Mouse (Mus musculus): ENCODE results near the gene Oaz2. TPM values are rescaled to one million over a fixed set of nuclear protein-coding genes. Genes with fewer than 3 reads are reported as not detected.
"Not testable (repeated sequence)": the region's sequence is repeated elsewhere in the genome, so short reads cannot be mapped to it uniquely, and the experiment has no call there.

Oaz2 gene
- total RNA-seq, 2 experiments from 2014 or later, result 12.5 to 40.2 TPM

DNA sequence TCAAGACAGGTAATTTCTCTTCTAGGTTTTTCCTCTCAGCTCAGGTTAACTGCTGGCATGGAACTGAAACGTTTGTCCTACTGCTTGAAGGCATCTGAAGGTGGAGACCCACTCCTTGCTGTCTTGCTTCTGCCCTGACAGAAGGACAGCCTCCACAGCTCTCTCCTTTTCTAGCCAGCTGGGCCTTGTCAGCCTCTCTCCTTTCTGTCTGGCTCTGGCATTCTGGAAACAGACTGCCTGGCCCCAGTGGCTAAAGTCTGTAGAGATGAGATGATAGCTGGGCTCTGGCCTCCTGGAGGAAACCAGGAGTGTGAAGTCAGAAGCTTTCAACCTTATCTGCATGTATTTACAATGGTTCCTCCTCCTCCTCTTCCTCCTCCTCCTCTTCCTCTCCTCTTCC is 17.8 kb upstream of the Oaz2 start:
- no peak for ATAC-seq (ENCODE audit: poor library complexity, severe bottlenecking)

- not testable (repeated sequence) for ATAC-seq (ENCODE audit: poor library complexity, severe bottlenecking)
These were observed 15.8 kb upstream of the Oaz2 start for GRCm38 (mm10) chr9:65651957-65652356.

- ATAC-seq (ENCODE audit: poor library complexity, severe bottlenecking), result no peak
These were observed 14.1 kb upstream of the Oaz2 start for GRCm38 (mm10) chr9:65653741-65654140.

DNA sequence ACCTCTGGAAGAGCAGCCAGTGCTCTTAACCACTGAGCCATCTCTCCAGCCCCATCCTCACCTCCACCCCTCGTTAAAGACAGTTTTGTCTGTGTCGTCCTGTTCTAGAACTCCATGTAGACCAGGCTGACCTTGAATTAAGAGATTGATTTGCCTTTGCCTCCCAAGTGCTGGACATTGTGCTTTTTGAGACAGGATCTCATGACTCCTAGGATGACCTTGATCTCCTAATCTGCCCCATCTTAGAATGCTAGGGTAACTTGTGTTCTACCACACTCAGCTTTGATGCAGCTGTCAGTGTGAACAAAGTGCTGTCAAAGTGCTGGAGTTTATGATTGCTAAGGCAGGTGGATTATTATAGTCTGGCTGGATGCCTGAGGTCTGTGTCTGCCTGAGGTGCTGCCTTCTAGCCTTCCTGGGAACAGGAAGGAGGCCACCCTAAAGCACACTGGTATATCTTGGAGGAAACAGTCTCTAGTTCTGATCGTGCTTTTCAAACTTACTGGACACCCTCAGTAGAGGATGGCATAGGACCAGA is 13.0 kb upstream of the Oaz2 start:
- ATAC-seq (ENCODE audit: poor library complexity, severe bottlenecking), result no peak

DNA sequence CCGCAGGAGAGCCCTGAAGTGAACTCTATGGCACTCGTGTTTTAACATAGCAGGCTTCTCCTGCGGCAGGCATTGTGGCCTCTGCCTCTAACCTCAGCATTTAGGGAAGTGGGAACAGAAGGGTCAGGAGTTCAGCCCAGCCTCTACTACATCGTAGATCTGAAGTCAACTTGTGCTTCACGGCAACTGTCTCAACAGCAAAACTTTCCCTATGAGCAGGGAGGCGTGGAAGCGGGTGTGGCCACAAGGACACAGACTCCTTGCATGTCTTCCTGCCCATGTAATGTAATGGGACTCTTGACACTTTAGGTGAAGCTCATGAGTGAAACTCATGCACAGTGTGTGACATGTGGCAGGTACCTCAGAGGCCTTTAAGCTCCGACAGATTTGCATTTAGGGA is 12.3 kb upstream of the Oaz2 start:
- peak; percentile 97 for ATAC-seq (ENCODE audit: poor library complexity, severe bottlenecking)

GRCm38 (mm10) chr9:65657218-65657617 is 10.6 kb upstream of the Oaz2 start:
- no peak for ATAC-seq (ENCODE audit: poor library complexity, severe bottlenecking)

GRCm38 (mm10) chr9:65661029-65661428 is 6.8 kb upstream of the Oaz2 start:
- no peak for ATAC-seq (ENCODE audit: poor library complexity, severe bottlenecking)

GRCm38 (mm10) chr9:65661493-65661892 is 6.3 kb upstream of the Oaz2 start:
- ATAC-seq (ENCODE audit: poor library complexity, severe bottlenecking), result no peak

DNA sequence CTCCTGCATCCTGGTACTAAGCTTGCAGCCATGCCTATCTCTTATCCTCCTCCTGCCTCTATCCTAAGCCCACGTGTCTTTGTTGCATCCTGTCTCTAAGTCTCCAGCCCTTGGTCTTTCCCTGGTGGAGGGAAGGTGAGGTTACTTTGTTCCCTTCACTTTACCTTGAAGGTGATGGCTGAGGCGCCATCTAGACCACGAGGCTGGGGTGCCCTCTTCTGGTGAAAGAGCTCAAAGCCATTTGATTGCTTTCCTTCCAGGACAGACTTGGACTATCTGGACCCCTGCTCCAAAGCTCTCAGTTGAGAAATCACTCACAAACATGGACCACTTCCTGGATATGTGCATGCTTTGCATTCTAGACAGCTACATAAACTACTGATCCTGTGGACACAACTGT is 3.6 kb upstream of the Oaz2 start:
- peak; percentile 47; the same call in 1 of the 2 replicates for ATAC-seq (ENCODE audit: poor library complexity, severe bottlenecking)

DNA sequence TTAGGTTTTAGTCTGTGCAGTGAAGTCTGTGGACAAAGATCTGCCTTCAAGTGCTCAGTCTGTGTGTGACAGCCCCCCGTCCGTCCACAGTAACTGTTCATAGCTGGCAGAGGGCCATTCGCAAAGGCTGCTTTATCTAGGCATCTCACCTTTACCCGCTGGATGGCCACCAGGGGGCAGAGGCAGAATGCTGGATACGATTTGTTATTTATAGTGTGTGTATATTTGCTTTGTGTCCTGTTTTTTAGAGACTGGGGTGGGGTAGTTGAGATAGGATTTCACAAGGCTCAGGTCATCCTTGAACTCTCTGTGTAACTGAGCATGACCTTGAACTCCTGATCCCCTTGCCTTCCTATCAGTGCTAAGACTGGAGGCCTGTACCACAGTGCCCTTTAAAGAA is 1.8 kb upstream of the Oaz2 start:
- ATAC-seq (ENCODE audit: poor library complexity, severe bottlenecking), result peak; percentile 64

DNA sequence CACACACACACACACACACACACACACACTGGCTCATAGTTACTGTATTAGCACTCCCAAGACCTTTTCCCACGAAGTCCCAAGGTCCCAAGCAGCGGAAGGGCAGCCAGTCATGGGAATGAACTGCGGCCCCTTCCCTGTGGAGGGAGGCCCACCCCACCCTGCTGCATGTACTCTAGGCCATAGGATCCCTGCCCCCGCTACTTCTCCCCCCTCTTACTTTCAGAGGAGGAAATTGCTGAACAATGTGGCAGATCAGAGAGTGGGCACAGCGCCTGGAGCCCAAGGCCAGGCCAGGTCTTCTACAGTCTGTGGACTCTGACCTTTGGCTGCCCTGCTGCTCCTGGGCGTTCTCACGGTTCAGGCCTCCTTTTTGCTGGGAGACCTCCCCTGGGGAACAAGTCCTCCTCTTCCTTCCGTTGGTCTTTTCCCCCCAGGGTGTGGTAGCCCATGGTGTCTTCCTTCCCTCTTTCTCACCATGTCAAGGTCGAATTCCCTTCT is 3.7 kb downstream of the Oaz2 start:
- ATAC-seq (ENCODE audit: poor library complexity, severe bottlenecking), result 0 out of 2 replicates have a peak, but pooled peaks have one; percentile 9

DNA sequence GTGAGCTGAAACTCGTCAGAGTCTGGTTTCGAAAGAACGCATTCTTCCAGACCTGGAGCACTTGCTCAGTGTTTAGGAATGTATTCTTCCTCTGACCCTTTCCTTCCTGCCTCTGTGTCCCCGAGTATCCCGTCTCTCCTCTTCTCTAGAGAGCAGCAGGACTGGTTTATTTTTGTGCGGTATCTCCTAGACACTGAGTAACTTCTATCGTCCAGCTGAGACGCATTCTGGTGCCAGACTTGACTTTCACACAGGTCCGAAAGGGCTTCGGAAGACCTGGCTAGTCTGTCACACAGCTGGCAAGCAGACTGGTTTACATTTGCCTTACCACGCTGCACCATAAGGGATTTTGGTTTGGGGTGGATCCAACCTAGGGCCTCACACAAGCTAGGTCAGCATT is 5.2 kb downstream of the Oaz2 start:
- no peak for ATAC-seq (ENCODE audit: poor library complexity, severe bottlenecking)

GRCm38 (mm10) chr9:65675461-65676357 is 7.9 kb downstream of the Oaz2 start:
- ATAC-seq (ENCODE audit: poor library complexity, severe bottlenecking), result peak; percentile 19

DNA sequence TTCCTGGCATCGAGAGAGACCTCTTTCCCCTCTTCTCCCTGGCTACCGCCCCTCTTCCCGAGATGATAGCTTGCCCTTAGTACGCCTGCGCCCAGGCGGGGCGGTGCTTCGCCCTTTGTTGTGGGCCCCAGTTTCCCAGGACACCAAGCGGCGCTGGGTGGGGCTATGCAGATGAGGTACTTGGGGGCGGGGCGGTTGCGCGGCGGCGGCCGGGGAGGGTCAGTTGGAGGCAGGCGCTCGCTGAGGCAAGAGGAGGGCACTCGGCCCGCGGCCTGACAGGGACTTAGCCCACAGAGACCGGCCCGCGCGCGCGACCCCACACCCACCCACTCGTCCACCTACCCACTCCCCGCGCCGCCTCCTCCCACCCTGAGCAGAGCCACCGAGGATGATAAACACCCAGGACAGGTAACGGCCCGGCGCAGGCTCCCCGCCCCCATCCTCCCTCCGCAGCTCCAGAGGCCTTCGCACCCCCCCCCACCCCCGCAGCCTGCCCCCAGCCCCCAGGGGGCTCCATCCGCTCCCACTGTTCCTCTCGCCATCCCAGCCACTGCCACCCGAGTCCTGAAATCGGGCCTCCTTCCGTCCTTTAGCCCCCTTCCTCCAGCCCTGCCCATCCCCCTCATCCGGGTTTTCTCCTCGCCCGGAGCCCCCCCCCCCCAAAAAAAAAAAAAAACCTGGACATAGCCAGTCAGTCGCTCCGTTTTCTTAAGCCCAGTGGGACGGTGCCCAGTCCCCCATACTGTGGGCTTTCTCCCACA is 8.7 kb downstream of the Oaz2 start:
- peak; percentile 98 for ATAC-seq (ENCODE audit: poor library complexity, severe bottlenecking)

GRCm38 (mm10) chr9:65677119-65677462 is 9.3 kb downstream of the Oaz2 start:
- ATAC-seq (ENCODE audit: poor library complexity, severe bottlenecking), result no peak

DNA sequence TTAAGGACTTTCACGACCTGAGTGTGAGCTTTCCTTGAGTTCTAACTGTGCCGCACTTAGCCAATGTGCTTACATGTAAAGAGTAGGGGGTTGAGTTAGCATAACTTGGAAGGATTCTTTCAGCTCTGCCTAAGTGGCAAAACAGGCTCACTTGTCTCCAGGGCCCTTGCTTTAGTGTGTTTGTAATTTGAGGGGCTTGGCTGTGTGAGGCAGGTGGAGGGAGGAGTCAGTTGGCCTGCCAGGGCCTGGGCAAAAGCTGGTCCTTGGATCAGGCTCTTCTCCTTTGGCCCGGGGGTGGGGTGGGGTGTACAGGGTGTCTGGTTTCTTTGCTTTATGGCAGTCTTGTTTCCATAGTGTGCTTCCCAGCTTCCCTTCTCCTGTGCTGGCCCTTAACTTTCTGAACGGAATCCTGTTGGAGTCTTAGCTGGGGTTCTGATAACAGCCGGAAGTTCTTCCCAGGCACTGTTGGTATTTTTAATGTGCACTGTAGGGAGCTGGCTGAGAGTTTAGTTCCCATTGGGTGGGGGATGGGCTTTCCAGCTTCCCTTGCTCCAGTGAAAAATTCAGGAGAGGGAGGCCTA is 11.5 kb downstream of the Oaz2 start:
- no peak for ATAC-seq (ENCODE audit: poor library complexity, severe bottlenecking)

- ATAC-seq (ENCODE audit: poor library complexity, severe bottlenecking), result peak; percentile 54
These were observed 13.3 kb downstream of the Oaz2 start for GRCm38 (mm10) chr9:65680938-65681633.

- no peak for ATAC-seq (ENCODE audit: poor library complexity, severe bottlenecking)
These were observed 13.8 kb downstream of the Oaz2 start for GRCm38 (mm10) chr9:65681634-65681940.

DNA sequence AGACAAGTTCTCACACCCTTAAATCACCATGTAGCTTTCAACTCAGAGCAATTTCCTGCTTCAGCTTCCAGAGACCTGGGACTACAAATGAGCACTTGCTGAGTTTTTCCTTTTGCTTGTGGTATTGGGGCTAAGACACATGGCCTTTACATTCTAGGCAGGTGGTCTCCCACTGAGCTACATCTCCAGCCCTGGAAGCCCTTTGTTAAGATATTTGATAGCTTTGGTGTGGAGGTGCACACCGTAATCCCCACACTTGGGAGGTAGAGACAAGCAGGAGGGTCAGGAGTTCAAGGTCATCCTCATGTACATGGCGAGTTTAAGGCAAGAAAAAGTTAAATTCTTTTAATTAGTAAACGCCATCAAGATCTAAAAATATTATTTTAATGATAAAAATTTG is 14.4 kb downstream of the Oaz2 start:
- no peak for ATAC-seq (ENCODE audit: poor library complexity, severe bottlenecking)

DNA sequence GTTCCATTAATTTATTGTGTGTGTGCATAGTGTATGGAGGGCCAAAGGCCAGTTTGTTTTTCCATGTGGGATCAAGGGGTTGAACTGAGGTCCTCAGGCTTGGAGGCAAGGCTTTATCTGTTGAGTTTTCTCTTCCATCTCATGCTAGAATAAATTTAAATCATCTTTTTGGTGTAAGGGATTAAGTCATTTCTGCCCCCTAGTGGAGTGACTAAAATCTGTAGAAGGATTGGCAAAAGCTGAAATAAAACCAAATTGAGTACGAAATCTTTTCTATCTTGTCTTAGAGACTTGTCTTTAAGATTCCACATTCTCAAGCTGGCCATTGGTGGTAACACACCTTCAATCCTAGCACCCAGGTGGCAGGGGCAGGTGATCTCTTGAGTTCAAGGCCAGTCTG is 15.2 kb downstream of the Oaz2 start:
- ATAC-seq (ENCODE audit: poor library complexity, severe bottlenecking), result no peak

DNA sequence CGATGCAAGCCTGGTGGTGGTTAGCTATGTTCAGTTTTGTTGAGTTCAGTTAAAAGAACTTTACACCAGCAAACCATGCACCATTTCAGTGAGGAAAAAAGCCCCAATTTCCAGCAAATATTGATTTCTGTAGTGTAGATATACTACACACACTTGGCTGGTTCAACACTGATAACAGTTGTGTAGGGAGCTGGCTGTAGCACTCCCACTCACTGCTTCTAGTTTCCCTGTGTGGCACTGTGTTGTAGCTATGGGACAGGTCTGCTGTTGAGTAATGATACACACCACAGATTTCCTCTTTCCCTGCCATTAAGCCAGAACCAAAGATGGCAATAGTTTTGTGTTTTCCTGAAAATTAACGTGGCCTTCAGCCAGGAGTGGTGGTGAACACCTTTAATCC is 16.9 kb downstream of the Oaz2 start:
- ATAC-seq (ENCODE audit: poor library complexity, severe bottlenecking), result no peak

All from megakaryocyte, adult 5-6 weeks (primary cell).